Mouse (Mus musculus): Measurements from ENCODE around the gene Cdk9.

The Cdk9 gene

GRCm38 (mm10) chr2:32712934-32713817 is at the start of gene Cdk9:
Gene Cdk9 (minus strand): TSS chr2:32713076.
- ATAC-seq (ENCODE audit: low TSS enrichment) = peak; percentile 72

- ATAC-seq (ENCODE audit: low TSS enrichment) = peak; percentile 11; the same call in 1 of the 2 replicates
Observed at GRCm38 (mm10) chr2:32761859-32762258, 49.0 kb upstream of the Cdk9 start.

- peak; percentile 17; the same call in 1 of the 2 replicates for ATAC-seq (ENCODE audit: low TSS enrichment)
Observed at GRCm38 (mm10) chr2:32761361-32761760, 48.5 kb upstream of the Cdk9 start.

GRCm38 (mm10) chr2:32759001-32759400 is 46.1 kb upstream of the Cdk9 start:
- ATAC-seq (ENCODE audit: low TSS enrichment) = no peak

- no peak for ATAC-seq (ENCODE audit: low TSS enrichment)
Observed at GRCm38 (mm10) chr2:32758503-32758902, 45.6 kb upstream of the Cdk9 start.

- ATAC-seq (ENCODE audit: low TSS enrichment) = peak; percentile 91
Observed at GRCm38 (mm10) chr2:32757056-32757845, 44.4 kb upstream of the Cdk9 start, which contains the start of gene Tor2a. Gene Tor2a (plus strand): TSS chr2:32757234.

GRCm38 (mm10) chr2:32756674-32757055 is 43.8 kb upstream of the Cdk9 start:
- ATAC-seq (ENCODE audit: low TSS enrichment) = 0 out of 2 replicates have a peak, but pooled peaks have one; percentile 5

GRCm38 (mm10) chr2:32752181-32752580 is 39.3 kb upstream of the Cdk9 start:
- ATAC-seq (ENCODE audit: low TSS enrichment) = no peak

GRCm38 (mm10) chr2:32751665-32752033 is 38.8 kb upstream of the Cdk9 start:
- ATAC-seq (ENCODE audit: low TSS enrichment) = no peak

- ATAC-seq (ENCODE audit: low TSS enrichment) = no peak
Observed at GRCm38 (mm10) chr2:32750887-32751664, 38.2 kb upstream of the Cdk9 start.

- ATAC-seq (ENCODE audit: low TSS enrichment) = no peak
Observed at GRCm38 (mm10) chr2:32750199-32750598, 37.3 kb upstream of the Cdk9 start.

- ATAC-seq (ENCODE audit: low TSS enrichment) = no peak
Observed at GRCm38 (mm10) chr2:32749082-32749481, 36.2 kb upstream of the Cdk9 start.

- no peak for ATAC-seq (ENCODE audit: low TSS enrichment)
Observed at GRCm38 (mm10) chr2:32744272-32744982, 31.6 kb upstream of the Cdk9 start.

- ATAC-seq (ENCODE audit: low TSS enrichment) = peak; percentile 91
Observed at GRCm38 (mm10) chr2:32742173-32742531, 29.3 kb upstream of the Cdk9 start.

GRCm38 (mm10) chr2:32741273-32742172 is 28.6 kb upstream of the Cdk9 start:
- ATAC-seq (ENCODE audit: low TSS enrichment) = peak; percentile 39; the same call in 1 of the 2 replicates

- no peak for ATAC-seq (ENCODE audit: low TSS enrichment)
Observed at GRCm38 (mm10) chr2:32740916-32741272, 28.0 kb upstream of the Cdk9 start, which contains the start of gene 6330409D20Rik. Gene 6330409D20Rik (minus strand): TSS chr2:32741016.

GRCm38 (mm10) chr2:32739311-32739710 is 26.4 kb upstream of the Cdk9 start:
- no peak for ATAC-seq (ENCODE audit: low TSS enrichment)

- ATAC-seq (ENCODE audit: low TSS enrichment) = no peak
Observed at GRCm38 (mm10) chr2:32737008-32737407, 24.1 kb upstream of the Cdk9 start.

GRCm38 (mm10) chr2:32736306-32736829 is 23.5 kb upstream of the Cdk9 start:
- no peak for ATAC-seq (ENCODE audit: low TSS enrichment)

- no peak for ATAC-seq (ENCODE audit: low TSS enrichment)
Observed at GRCm38 (mm10) chr2:32734933-32735332, 22.1 kb upstream of the Cdk9 start.

All from frontal cortex, adult (tissue).